Mouse (Mus musculus): ENCODE measurements around the gene Slc17a2. TPM values are rescaled to one million over a fixed set of nuclear protein-coding genes. Genes with fewer than 3 reads are reported as not detected.

Gene Slc17a2
- polyA plus RNA-seq, 1 experiment from 2014 or later = not detected

GRCm38 (mm10) chr13:23867000-23867399 is 60.2 kb downstream of the Slc17a2 start:
- no peak for DNase-seq (ENCODE audit: extremely low spot score, low spot score)
- H3K27me3 ChIP-seq (ENCODE audit: poor library complexity, severe bottlenecking) = no peaks in the 10 kb centered on the region
- no peaks in the 10 kb centered on the region for H3K4me1 ChIP-seq
- no peaks in the 10 kb centered on the region for H3K36me3 ChIP-seq (replicated peaks)
- no peaks in the 10 kb centered on the region for H3K9me3 ChIP-seq
- no peak overlapping the region for H3K4me3 ChIP-seq
- 92% methylated on average over 6 of the region's 6 CpGs for WGBS
- no peak overlapping the region for H3K27ac ChIP-seq

DNA sequence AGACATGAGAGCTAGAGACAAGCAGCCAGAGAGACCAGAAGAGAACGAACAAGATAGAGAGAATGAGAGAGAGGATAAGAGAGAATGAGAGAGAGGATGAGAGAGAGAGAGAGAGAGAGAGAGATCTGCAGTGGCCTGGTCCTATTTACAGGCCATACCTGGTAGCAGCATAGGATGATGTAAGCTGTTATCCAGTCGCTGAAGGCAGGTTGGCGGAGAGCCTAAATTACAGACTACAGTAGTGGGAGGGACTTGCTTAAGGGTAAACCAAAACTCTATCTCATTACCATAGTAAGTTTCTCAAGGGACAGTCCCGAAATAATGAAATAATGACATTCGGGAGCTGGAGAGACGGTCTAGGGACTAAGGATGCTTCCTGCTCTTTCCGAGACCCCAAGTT is 60.6 kb downstream of the Slc17a2 start, which contains the start of gene Slc17a1:
Gene Slc17a1 (plus strand): TSS at position 346 of the 400 bp plus-strand sequence.
- no peak for DNase-seq (ENCODE audit: extremely low spot score, low spot score)
- no peak within 1 kb of the TSS for H3K27ac ChIP-seq

DNA sequence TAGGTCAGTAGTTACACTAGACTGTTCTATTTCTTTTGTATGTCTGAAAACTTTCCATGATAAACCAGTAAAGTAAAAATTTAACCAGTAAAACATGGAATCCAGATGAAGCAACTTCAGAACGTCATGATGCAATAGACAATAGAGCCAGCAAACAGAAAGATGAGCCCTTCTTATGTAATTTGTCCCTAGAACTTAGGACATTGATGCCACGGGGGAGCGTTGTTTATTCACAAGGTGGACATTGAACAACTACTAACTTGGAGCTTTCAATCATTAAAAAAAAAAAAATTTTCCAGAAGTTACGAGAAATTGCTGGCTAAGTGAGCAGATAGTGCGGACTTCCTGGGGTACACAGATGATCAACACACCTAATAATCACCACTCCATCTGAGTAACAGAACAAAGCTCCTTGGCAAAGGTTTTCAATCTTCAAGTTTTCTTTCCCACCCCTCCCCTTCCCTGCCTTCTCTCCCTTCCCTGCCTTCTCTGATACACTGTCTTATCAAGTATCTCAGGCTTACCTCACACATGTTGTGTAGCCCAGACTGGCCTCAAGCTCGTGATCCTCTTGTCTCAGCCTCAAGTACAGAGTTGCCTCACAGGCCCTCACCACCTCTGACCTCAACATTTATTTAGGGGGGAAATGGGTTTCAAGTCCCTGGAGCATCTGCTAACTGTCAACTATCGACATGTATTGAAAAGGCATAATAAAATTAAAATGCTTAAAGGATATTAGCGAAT is 62.2 kb downstream of the Slc17a2 start:
- DNase-seq (ENCODE audit: extremely low spot score, low spot score) = no peak
- H3K9me3 ChIP-seq = no peaks in the 10 kb centered on the region
- no peaks in the 10 kb centered on the region for H3K27me3 ChIP-seq (ENCODE audit: poor library complexity, severe bottlenecking)
- no peak overlapping the region for H3K4me3 ChIP-seq
- WGBS = 89% methylated on average over 8 of the region's 8 CpGs
- H3K27ac ChIP-seq = no peak overlapping the region
- no peaks in the 10 kb centered on the region for H3K4me1 ChIP-seq
- H3K36me3 ChIP-seq (replicated peaks) = no peaks in the 10 kb centered on the region

More for the DNA sequence above, 60.6 kb downstream of the Slc17a2 start, which contains the start of gene Slc17a1:
- Histone ChIP-seq H3K4me3 (no peak within 1 kb of the TSS), H3K36me3 (replicated peaks) (no peaks in the 10 kb centered on the region), H3K4me1 (no peaks in the 10 kb centered on the region), H3K9me3 (no peaks in the 10 kb centered on the region), H3K27me3 (ENCODE audit: poor library complexity, severe bottlenecking) (no peaks in the 10 kb centered on the region)
- 92% methylated on average over 7 of the region's 7 CpGs for WGBS

- H3K27me3 ChIP-seq (ENCODE audit: poor library complexity, severe bottlenecking) = no peaks in the 10 kb centered on the region
- H3K4me3 ChIP-seq = no peak overlapping the region
- no peaks in the 10 kb centered on the region for H3K9me3 ChIP-seq
- H3K4me1 ChIP-seq = no peaks in the 10 kb centered on the region
- H3K36me3 ChIP-seq (replicated peaks) = no peaks in the 10 kb centered on the region
- H3K27ac ChIP-seq = no peak overlapping the region
- 84% methylated on average over 3 of the region's 3 CpGs for WGBS
- no peak for DNase-seq (ENCODE audit: extremely low spot score, low spot score)
These were observed 63.2 kb downstream of the Slc17a2 start for GRCm38 (mm10) chr13:23869996-23870395.

DNA sequence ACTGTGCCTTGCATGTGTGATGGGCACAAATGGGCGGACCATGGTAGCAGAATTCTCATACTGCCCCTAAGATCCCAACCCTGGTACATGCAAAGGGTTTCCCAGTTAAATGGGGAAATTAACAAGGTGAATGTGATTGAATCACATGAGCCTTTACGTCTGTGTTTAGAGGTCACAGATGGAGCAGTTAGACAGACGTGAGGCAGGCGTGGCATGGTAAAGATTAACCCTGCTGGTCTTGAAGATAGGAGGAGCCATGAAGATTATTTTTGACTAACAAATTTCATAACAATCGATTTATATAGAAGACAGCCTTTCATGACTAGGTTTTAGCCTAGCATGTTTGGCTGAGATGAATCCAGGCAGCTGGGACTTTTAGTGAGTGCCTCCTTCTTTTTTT is 66.3 kb downstream of the Slc17a2 start:
- Histone ChIP-seq H3K27me3 (ENCODE audit: poor library complexity, severe bottlenecking) (no peaks in the 10 kb centered on the region), H3K4me1 (no peaks in the 10 kb centered on the region), H3K9me3 (no peaks in the 10 kb centered on the region), H3K4me3 (no peak overlapping the region), H3K36me3 (replicated peaks) (no peaks in the 10 kb centered on the region), H3K27ac (no peak overlapping the region)
- no peak for DNase-seq (ENCODE audit: extremely low spot score, low spot score)
- 86% methylated on average over 5 of the region's 5 CpGs for WGBS

Other genes starting within 250 kb of the Slc17a2 start
- 6.1 and 6.7 TPM in 2 replicates for gene Hist1h3e, start 244.6 kb upstream of the Slc17a2 start, polyA plus RNA-seq (2016; fragmentation: Nextera tagmentation; extraction: Ambion mirVana)
- 102 and 105 TPM in 2 replicates for gene Hist1h2ae, start 235.8 kb upstream of the Slc17a2 start, polyA plus RNA-seq (2016; fragmentation: Nextera tagmentation; extraction: Ambion mirVana)
- 6.4 and 6.7 TPM in 2 replicates for gene Hist1h2bg, start 235.6 kb upstream of the Slc17a2 start, polyA plus RNA-seq (2016; fragmentation: Nextera tagmentation; extraction: Ambion mirVana)
- 5.8 and 6.9 TPM in 2 replicates for gene Hist1h2bf, start 232.8 kb upstream of the Slc17a2 start, polyA plus RNA-seq (2016; fragmentation: Nextera tagmentation; extraction: Ambion mirVana)
- 1.5 TPM in 2 replicates for gene Hist1h2ad, start 232.6 kb upstream of the Slc17a2 start, polyA plus RNA-seq (2016; fragmentation: Nextera tagmentation; extraction: Ambion mirVana)
- 7.1 and 7.2 TPM in 2 replicates for gene Hist1h3d, start 231.2 kb upstream of the Slc17a2 start, polyA plus RNA-seq (2016; fragmentation: Nextera tagmentation; extraction: Ambion mirVana)
- gene Hist1h4d, start 225.4 kb upstream of the Slc17a2 start, polyA plus RNA-seq (2016; fragmentation: Nextera tagmentation; extraction: Ambion mirVana) = 112 and 119 TPM in 2 replicates
- 3.2 and 3.6 TPM in 2 replicates for gene Hist1h2be, start 185.9 kb upstream of the Slc17a2 start, polyA plus RNA-seq (2016; fragmentation: Nextera tagmentation; extraction: Ambion mirVana)
- 19.8 and 21.4 TPM in 2 replicates for gene Hist1h1e, start 184.4 kb upstream of the Slc17a2 start, polyA plus RNA-seq (2016; fragmentation: Nextera tagmentation; extraction: Ambion mirVana)
- 1.00 and 1.1 TPM in 2 replicates for gene Hist1h2ac, start 123.0 kb upstream of the Slc17a2 start, polyA plus RNA-seq (2016; fragmentation: Nextera tagmentation; extraction: Ambion mirVana)
- gene Hist1h2bc, start 122.8 kb upstream of the Slc17a2 start, polyA plus RNA-seq (2016; fragmentation: Nextera tagmentation; extraction: Ambion mirVana) = 17.2 and 19.3 TPM in 2 replicates
- not detected in 2 replicates for gene Hist1h1t, start 111.2 kb upstream of the Slc17a2 start, polyA plus RNA-seq (2016; fragmentation: Nextera tagmentation; extraction: Ambion mirVana)
- 4.5 and 5.9 TPM in 2 replicates for gene Hist1h4c, start 108.5 kb upstream of the Slc17a2 start, polyA plus RNA-seq (2016; fragmentation: Nextera tagmentation; extraction: Ambion mirVana)
- 1.3 and 1.5 TPM in 2 replicates for gene Hfe, start 96.1 kb upstream of the Slc17a2 start, polyA plus RNA-seq (2016; fragmentation: Nextera tagmentation; extraction: Ambion mirVana)
- gene Hist1h1c, start 68.2 kb upstream of the Slc17a2 start, polyA plus RNA-seq (2016; fragmentation: Nextera tagmentation; extraction: Ambion mirVana) = 9.4 and 10.7 TPM in 2 replicates
- gene Hist1h3c, start 61.4 kb upstream of the Slc17a2 start, polyA plus RNA-seq (2016; fragmentation: Nextera tagmentation; extraction: Ambion mirVana) = 7.7 and 9.0 TPM in 2 replicates
- 2.3 and 2.7 TPM in 2 replicates for gene Hist1h2bb, start 60.3 kb upstream of the Slc17a2 start, polyA plus RNA-seq (2016; fragmentation: Nextera tagmentation; extraction: Ambion mirVana)
- gene Hist1h2ab, start 55.9 kb upstream of the Slc17a2 start, polyA plus RNA-seq (2016; fragmentation: Nextera tagmentation; extraction: Ambion mirVana) = 49.5 and 50.4 TPM in 2 replicates
- 9.1 and 9.5 TPM in 2 replicates for gene Hist1h3b, start 54.7 kb upstream of the Slc17a2 start, polyA plus RNA-seq (2016; fragmentation: Nextera tagmentation; extraction: Ambion mirVana)
- gene Hist1h4b, start 50.0 kb upstream of the Slc17a2 start, polyA plus RNA-seq (2016; fragmentation: Nextera tagmentation; extraction: Ambion mirVana) = 2.5 and 4.5 TPM in 2 replicates
- 0.69 TPM in 1 of 2 replicates, not detected in the other for gene Hist1h4a, start 45.8 kb upstream of the Slc17a2 start, polyA plus RNA-seq (2016; fragmentation: Nextera tagmentation; extraction: Ambion mirVana)
- 2.2 and 3.6 TPM in 2 replicates for gene Hist1h3a, start 44.6 kb upstream of the Slc17a2 start, polyA plus RNA-seq (2016; fragmentation: Nextera tagmentation; extraction: Ambion mirVana)
- 2.6 and 3.3 TPM in 2 replicates for gene Hist1h1a, start 43.3 kb upstream of the Slc17a2 start, polyA plus RNA-seq (2016; fragmentation: Nextera tagmentation; extraction: Ambion mirVana)
- 0.10 and 0.12 TPM in 2 replicates for gene Trim38, start 37.1 kb upstream of the Slc17a2 start, polyA plus RNA-seq (2016; fragmentation: Nextera tagmentation; extraction: Ambion mirVana)
- not detected in 2 replicates for gene Slc17a3, start 32.4 kb downstream of the Slc17a2 start, polyA plus RNA-seq (2016; fragmentation: Nextera tagmentation; extraction: Ambion mirVana)
- not detected in 2 replicates for gene Slc17a1, start 60.8 kb downstream of the Slc17a2 start, polyA plus RNA-seq (2016; fragmentation: Nextera tagmentation; extraction: Ambion mirVana)
- gene Slc17a4, start 108.0 kb downstream of the Slc17a2 start, polyA plus RNA-seq (2016; fragmentation: Nextera tagmentation; extraction: Ambion mirVana) = not detected in 2 replicates
- not detected in 2 replicates for gene Hist1h2ba, start 127.2 kb downstream of the Slc17a2 start, polyA plus RNA-seq (2016; fragmentation: Nextera tagmentation; extraction: Ambion mirVana)
- gene Hist1h2aa, start 127.5 kb downstream of the Slc17a2 start, polyA plus RNA-seq (2016; fragmentation: Nextera tagmentation; extraction: Ambion mirVana) = not detected in 2 replicates
- gene Scgn, start 184.2 kb downstream of the Slc17a2 start, polyA plus RNA-seq (2016; fragmentation: Nextera tagmentation; extraction: Ambion mirVana) = 0.21 TPM in 1 of 2 replicates, not detected in the other